Mouse (Mus musculus) effector memory CD4-positive, alpha-beta T cell, adult 5 months (primary cell): ENCODE results near the gene Syt5. TPM values are rescaled to one million over a fixed set of nuclear protein-coding genes. Genes with fewer than 3 reads are reported as not detected.

Experiments used
- polyA plus RNA-seq: library from polyadenylated mRNA; unstranded; fragments of 100-300 nt; shearing (Covaris generic); gene quantifications from one replicate; pipeline ENCODE4 v1.2.1, GENCODE M21; 2017

The Syt5 gene
- polyA plus RNA-seq: 0.21 TPM

DNA sequence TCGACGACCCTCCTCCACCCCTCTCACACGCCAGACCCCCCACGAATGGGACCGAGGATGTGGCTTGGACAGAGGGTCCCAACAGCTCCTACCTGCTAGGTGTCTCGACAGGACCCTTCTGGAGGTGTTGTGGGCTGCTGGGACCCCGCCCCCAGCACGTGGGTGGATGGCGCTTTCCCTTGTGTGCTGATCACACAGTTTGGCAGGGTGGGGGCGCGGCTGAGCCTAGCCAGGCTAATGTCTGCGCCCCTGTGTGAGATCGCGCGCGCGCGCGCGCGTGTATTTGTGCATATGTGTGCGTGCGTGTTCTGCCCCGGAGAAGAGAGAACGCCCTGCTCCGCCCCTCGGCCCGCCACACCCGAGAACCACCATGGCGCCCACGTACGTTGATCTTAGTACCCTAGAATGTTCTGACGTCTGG lies at the start of gene Syt5:
Gene Syt5, minus strand, starts transcription at position 321 of the 421 bp plus-strand sequence.

DNA sequence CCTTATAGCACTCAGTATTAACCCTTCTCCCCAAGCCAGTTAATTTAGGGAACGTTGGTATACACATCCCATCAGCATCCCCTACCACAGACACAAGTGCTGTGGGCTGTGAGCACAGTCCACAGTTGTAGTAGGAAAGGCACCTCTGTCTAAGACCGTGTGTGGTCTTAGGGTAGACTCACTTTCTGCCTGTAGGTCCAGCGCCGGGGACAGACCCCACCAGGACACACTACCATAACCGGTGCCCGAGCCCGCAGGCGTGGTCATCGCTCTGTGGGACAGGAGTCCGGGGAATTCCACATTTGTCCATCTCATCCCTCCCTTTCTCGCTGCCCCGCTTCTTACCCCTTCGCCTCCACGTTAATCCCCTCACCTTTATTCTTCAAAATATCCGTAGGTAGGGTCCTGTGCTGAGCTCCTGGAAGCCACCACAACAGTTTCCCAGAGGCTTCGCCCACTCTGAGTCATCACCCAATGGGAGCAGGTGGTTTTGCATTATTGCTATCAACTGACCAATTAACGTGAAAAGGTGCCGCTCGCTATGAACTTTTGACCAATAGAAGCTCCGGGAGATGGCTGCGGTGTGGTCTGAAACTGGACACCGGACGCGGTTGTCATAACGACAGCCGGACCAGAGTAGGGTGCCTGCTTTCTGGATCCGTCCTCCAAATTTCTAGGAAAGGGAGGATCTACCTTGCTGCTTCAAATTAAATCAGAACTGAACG lies 15.2 kb downstream of the Syt5 start, which contains the start of gene Dnaaf3:
Gene Dnaaf3, minus strand, starts transcription at position 449 of the 725 bp plus-strand sequence.

GRCm38 (mm10) chr7:4524212-4524922 lies 23.0 kb downstream of the Syt5 start, which contains the start of gene Tnni3:
TSS of gene Tnni3 (minus strand) at chr7:4524229.

GRCm38 (mm10) chr7:4516332-4517050 lies 30.9 kb downstream of the Syt5 start, which contains the start of gene Tnnt1:
TSS of gene Tnnt1 (minus strand) at chr7:4516382.

GRCm38 (mm10) chr7:4501558-4502397 lies 45.6 kb downstream of the Syt5 start, which contains the start of gene Ppp1r12c:
TSS of gene Ppp1r12c (minus strand) at chr7:4501680.

Other genes starting within 250 kb of the Syt5 start
- gene Ncr1, start 209.8 kb downstream of the Syt5 start, polyA plus RNA-seq: not detected
- not detected for gene Gp6, start 149.8 kb downstream of the Syt5 start, polyA plus RNA-seq
- gene Rdh13, start 101.9 kb downstream of the Syt5 start, polyA plus RNA-seq: 4.1 TPM
- 10.6 TPM for gene Eps8l1, start 86.9 kb downstream of the Syt5 start, polyA plus RNA-seq
- gene Ppp1r12c, start 45.9 kb downstream of the Syt5 start, polyA plus RNA-seq: 228 TPM
- gene Tnnt1, start 31.2 kb downstream of the Syt5 start, polyA plus RNA-seq: 2.4 TPM
- gene Tnni3, start 23.3 kb downstream of the Syt5 start, polyA plus RNA-seq: not detected
- gene Dnaaf3, start 15.1 kb downstream of the Syt5 start, polyA plus RNA-seq: 0.34 TPM
- gene Ptprh, start 56.5 kb upstream of the Syt5 start, polyA plus RNA-seq: not detected
- gene Tmem86b, start 83.9 kb upstream of the Syt5 start, polyA plus RNA-seq: 12.0 TPM
- 235 TPM for gene Ppp6r1, start 111.5 kb upstream of the Syt5 start, polyA plus RNA-seq
- gene Hspbp1, start 137.5 kb upstream of the Syt5 start, polyA plus RNA-seq: 60.7 TPM
- gene Brsk1, start 143.1 kb upstream of the Syt5 start, polyA plus RNA-seq: not detected
- not detected for gene Tmem150b, start 177.7 kb upstream of the Syt5 start, polyA plus RNA-seq
- gene Kmt5c, start 192.6 kb upstream of the Syt5 start, polyA plus RNA-seq: 33.0 TPM
- gene Cox6b2, start 205.6 kb upstream of the Syt5 start, polyA plus RNA-seq: 1.7 TPM
- gene Fam71e2, start 223.8 kb upstream of the Syt5 start, polyA plus RNA-seq: not detected
- not detected for gene Il11, start 235.3 kb upstream of the Syt5 start, polyA plus RNA-seq
- gene Tmem190, start 235.4 kb upstream of the Syt5 start, polyA plus RNA-seq: not detected
- 7.3 TPM for gene Tmem238, start 242.1 kb upstream of the Syt5 start, polyA plus RNA-seq
- 251 TPM for gene Rpl28, start 245.3 kb upstream of the Syt5 start, polyA plus RNA-seq